Mouse (Mus musculus) frontal cortex, postnatal 14 days (tissue): ENCODE data around the gene Tmem9b.

ENCODE experiments used
- DNase-seq, 2 experiments: peaks; one replicate each; pipeline ENCODE4 v3.0.0; 2022; ENCODE audit warnings: low spot score in 2 of 2

The Tmem9b gene

DNA sequence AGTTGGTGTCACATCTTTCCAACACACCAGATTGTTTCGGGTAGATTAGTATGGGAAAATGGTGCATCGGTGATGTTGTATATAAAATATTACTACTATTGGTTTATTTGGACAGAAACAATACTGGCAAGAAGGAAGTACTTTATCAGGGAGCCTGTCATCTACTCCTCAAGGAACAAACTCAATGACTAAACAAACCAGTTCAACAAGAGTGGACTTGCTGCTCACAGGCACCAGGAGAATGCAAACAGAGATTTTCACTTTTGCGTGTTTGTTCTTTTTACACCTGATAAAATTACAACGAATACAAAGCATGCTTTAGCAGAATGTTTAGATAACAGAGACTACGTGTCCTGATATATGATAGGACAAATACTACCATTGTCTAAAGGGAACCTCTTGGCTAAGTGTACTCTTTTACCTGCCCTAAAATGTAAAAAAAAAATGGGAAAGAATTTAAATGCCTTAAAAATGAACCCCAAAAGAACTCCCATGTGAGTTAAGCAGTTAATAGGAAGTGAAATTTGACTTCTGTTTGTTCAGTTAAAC is 12.8 kb downstream of the Tmem9b start:
- DNase-seq, result no peak

GRCm38 (mm10) chr7:109734806-109735205 is 17.9 kb downstream of the Tmem9b start:
- DNase-seq, result no peak

DNA sequence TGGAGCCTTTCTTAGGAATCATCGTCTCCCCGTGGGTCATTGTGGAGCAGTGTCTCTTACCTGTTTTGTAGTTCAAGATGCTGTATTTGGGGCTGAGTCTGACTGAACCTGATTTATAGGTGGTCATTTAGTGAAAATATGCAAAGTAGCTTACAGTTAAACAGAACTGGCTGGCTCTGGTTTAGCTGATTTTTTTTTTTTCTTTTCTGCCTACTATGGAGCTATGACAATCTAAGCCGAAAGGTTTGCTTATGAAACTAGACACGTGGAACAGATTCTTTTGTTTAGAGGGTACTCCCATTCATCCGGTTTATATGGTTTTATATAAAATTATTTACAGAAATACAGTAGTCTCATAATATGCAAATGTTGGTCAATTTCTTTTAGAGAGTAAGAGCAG is 21.0 kb downstream of the Tmem9b start, which contains the start of gene Ascl3:
TSS of gene Ascl3 (minus strand) at position 101 of the 400 bp plus-strand sequence.
- DNase-seq, result no peak

GRCm38 (mm10) chr7:109723697-109724096 is 29.0 kb downstream of the Tmem9b start, which contains the start of gene BC051019:
TSS of gene BC051019 (minus strand) at chr7:109723850.
- no peak for DNase-seq

- DNase-seq, result no peak
These were observed 29.6 kb downstream of the Tmem9b start for GRCm38 (mm10) chr7:109723114-109723513.

GRCm38 (mm10) chr7:109722618-109723017 is 30.1 kb downstream of the Tmem9b start:
- DNase-seq, result no peak

DNA sequence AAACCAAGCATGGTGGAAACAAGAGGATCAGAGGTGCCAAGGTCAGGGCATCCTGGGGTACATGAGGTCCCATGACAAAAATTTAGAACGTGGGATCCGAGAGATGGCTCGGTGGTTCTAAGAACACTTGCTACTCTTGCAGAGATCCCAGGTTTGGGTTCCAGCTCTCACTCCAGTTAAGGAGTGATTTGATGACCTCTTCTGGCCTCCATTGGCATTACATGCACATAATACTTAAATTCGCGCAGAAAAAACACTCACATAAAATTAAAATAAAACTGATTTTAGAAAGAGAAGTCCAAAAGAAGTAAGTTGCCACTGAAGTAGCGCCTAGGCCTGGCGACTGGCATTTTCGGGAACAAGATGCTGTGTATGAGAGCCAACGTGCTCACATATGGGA is 33.4 kb downstream of the Tmem9b start:
- DNase-seq, result no peak

- DNase-seq, result no peak
These were observed 39.2 kb downstream of the Tmem9b start for GRCm38 (mm10) chr7:109713434-109713982.

DNA sequence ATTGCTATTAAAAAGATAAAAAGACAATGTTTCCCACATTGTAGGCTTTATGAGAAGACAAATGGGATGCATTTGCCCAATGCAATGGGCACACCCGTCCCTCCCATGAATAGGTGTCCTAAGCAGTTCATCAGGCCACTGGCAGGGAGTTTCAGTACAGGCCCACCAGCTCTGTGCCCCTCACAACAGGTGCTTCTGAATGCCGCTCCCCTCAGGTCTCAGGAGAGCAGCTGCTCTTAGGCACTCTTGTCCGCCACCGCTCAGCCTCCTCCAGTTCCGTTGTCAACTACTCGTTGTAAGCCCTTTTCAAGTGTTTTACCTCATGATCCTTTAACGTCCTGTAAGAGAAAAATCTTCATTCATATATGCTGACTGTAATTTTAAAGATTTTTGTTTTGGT is 40.5 kb downstream of the Tmem9b start:
- DNase-seq, result no peak

GRCm38 (mm10) chr7:109710069-109710468 is 42.6 kb downstream of the Tmem9b start:
- DNase-seq, result no peak

- DNase-seq, result no peak
These were observed 43.7 kb downstream of the Tmem9b start for GRCm38 (mm10) chr7:109708961-109709382.

- peak in 1 of 2 experiments; percentile 26 for DNase-seq
These were observed 45.5 kb downstream of the Tmem9b start for GRCm38 (mm10) chr7:109707023-109707785.

DNA sequence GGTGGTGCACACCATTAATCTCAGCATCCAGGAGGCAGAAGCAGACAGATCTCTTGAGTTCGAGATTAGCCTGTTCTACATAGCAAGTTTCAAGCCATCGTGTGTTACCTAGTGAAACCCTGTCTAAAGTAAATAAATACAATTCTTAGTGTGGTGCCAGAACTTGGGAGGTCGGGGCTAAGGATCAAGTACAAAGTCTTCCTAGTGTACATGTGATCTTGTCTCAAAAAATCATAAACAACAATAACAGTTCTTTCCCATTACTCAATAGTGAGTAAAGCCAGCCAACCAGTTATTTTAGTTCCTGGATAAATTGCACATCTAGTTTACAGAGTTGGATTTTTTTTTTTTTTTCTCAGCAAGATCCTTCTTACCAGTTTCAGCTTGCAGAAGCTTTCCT is 48.2 kb downstream of the Tmem9b start:
- DNase-seq, result no peak

- no peak for DNase-seq
These were observed 48.7 kb downstream of the Tmem9b start for GRCm38 (mm10) chr7:109704016-109704377.

GRCm38 (mm10) chr7:109703190-109704015 is 49.3 kb downstream of the Tmem9b start, which contains the start of the genes St5 and Akip1:
TSS of gene St5 (minus strand) at chr7:109703605.
TSS of gene Akip1 (plus strand) at chr7:109703690.
- DNase-seq, result peak; percentile 88 to 92

DNA sequence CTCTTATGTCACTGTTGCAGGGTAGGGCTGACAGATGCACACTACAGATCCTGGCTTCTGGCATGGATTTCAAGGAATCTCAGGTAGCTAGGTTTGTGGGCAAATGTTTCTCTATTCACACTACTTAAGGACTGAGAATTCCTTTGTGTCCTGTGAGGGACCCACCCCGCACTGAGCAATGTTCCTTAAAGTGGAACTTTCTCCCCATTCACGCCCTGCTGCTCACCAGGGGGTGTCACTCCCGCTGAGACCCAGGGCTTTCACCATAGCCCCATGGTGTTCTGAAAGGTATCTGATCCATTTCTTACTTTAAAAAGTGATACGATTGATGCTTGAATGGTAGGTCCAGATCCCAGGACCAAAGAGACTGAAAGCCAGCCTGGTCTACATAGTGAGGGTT is 50.0 kb downstream of the Tmem9b start:
- no peak for DNase-seq

- DNase-seq, result no peak
These were observed 52.5 kb downstream of the Tmem9b start for GRCm38 (mm10) chr7:109700213-109700612.

GRCm38 (mm10) chr7:109695339-109695726 is 57.3 kb downstream of the Tmem9b start:
- DNase-seq, result no peak

DNA sequence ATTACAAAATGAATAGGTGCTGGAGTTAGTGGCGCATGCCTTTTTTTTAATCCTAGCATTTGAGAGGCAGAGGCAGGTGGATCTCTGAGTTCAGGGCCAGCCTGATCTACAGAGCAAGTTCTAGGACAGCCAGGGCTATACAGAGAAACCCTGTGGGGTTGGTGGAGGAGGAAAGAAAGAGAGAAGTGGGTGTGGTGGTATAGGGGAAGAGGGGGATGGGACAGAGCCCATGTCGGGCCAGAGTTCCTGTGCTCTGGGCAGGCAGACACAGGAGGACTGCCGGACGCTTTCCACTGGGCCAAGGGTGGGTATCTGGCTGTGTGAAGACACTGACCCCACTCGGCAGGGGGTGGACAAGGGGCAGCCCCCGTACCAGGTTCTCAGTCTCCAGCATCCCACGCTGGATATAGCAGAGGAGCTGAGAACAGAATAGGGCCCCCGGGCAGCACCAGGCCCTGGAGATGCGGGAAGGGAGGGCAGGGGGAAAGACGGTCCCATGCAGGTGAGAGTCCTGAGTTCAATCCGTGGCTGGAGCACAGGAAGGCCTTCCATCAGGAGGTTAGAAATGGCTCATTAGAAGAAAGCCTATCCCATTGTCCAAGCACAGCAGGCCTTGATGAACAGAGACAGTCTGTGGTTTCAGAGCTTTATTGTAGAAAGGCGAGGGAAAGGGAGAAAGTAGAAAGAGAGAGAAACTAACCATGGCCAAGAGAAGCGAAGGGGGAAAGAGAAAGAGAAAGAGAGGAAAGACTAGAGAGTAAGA is 57.9 kb downstream of the Tmem9b start:
- no peak for DNase-seq

GRCm38 (mm10) chr7:109690961-109691360 is 61.7 kb downstream of the Tmem9b start:
- no peak for DNase-seq

DNA sequence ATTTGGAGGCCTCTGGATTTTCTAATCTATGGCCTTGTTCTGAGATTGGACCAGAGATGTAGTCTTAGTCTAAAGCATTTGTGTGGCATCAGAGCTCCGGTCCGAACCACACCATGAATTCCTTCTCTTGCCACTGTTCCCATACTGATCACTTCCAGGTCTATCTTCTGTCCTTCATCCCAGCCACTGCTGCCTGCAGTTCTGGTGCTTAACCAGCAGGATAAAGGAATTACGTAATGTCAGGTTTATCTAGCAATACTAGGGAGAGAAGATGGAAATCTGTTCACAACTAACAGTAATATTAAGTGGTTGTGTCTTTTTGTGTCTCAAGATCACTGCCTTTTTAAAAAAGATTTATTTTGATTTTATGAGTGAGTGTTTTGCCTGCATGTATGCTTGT is 62.6 kb downstream of the Tmem9b start:
- no peak for DNase-seq
